Mouse (Mus musculus) intestine, embryonic 14.5 days (tissue): ENCODE measurements around the gene Capn5. TPM values are rescaled to one million over a fixed set of nuclear protein-coding genes. Genes with fewer than 3 reads are reported as not detected.

ENCODE experiments used
- ATAC-seq: fragments of 200-750 bp; cut with Nextera tagmentation; replicated peaks from 2 replicates; pipeline ENCODE4 v1.8.0; 2017; ENCODE audit warnings: low read depth, moderate number of reproducible peaks, moderate TSS enrichment, moderate library complexity; ENCODE audit not compliant: low FRiP score, low TSS enrichment
- DNase-seq: peaks from one replicate; pipeline ENCODE4 v3.0.0-alpha.2; 2018; ENCODE audit warnings: low spot score
- H3K27ac ChIP-seq: fragments of 300-500 bp; sonication (generic); 2 replicates; pipeline ENCODE4 v1.5.1; 2014; ENCODE audit warnings: low read depth, mild to moderate bottlenecking, control low read depth
- H3K27me3 ChIP-seq: fragments of 300-500 bp; sonication (generic); replicated peaks from 2 replicates; pipeline ENCODE4 v1.6.1; 2014; ENCODE audit warnings: low read length, control low read depth; ENCODE audit not compliant: control insufficient read depth, insufficient read depth
- H3K36me3 ChIP-seq: fragments of 300-500 bp; sonication (generic); 2 replicates; pipeline ENCODE4 v1.6.1; 2014; ENCODE audit warnings: low read length, control low read depth; ENCODE audit not compliant: control insufficient read depth, insufficient read depth
- H3K4me1 ChIP-seq: fragments of 300-500 bp; sonication (generic); replicated peaks from 2 replicates; pipeline ENCODE4 v1.6.1; 2014; ENCODE audit warnings: low read length, control low read depth, mixed read lengths; ENCODE audit not compliant: control insufficient read depth, insufficient read depth
- H3K4me2 ChIP-seq: fragments of 300-500 bp; sonication (generic); 2 replicates; pipeline ENCODE4 v1.6.1; 2014; ENCODE audit warnings: low read length
- H3K4me3 ChIP-seq: fragments of 300-500 bp; sonication (generic); 2 replicates; pipeline ENCODE4 v1.5.1; 2014; ENCODE audit warnings: low read depth, low read length, control low read depth, mixed read lengths
- H3K9ac ChIP-seq: fragments of 300-500 bp; sonication (generic); 2 replicates; pipeline ENCODE4 v1.6.1; 2014; ENCODE audit warnings: mild to moderate bottlenecking, low read length
- H3K9me3 ChIP-seq: fragments of 300-500 bp; sonication (generic); 2 replicates; pipeline ENCODE4 v1.6.1; 2016; ENCODE audit warnings: low read length, control low read depth; ENCODE audit not compliant: control insufficient read depth
- WGBS: fragments of 180-500 bp; shearing (Covaris S2); extraction: QIAGEN DNeasy Blood & Tissue Kit; methylation state at CpG from one replicate; pipeline ENCODE4 v1.1.7; 2014; 5-methylcytosine and 5-hydroxymethylcytosine counted together
- polyA plus RNA-seq: library from polyadenylated mRNA; unstranded; fragments of >200 nt; fragmentation: Nextera tagmentation; extraction: Ambion mirVana; gene quantifications from 2 replicates; pipeline ENCODE4 v1.2.1, GENCODE M21; 2014

Gene Capn5
- polyA plus RNA-seq, 1 experiment from 2014 or later: 6.1 TPM

- DNase-seq (no peak), ATAC-seq (no peak)
- H3K36me3 ChIP-seq: no peaks in the 10 kb centered on the region
- 0 out of 2 replicates have a peak, but pooled peaks cover 5% of the 10 kb centered on the region for H3K4me1 ChIP-seq
- WGBS: 73% methylated on average over 10 of the region's 10 CpGs
- H3K4me2 ChIP-seq: no peak overlapping the region
- no peak overlapping the region for H3K4me3 ChIP-seq
- H3K27ac ChIP-seq: no peak overlapping the region
- no peaks in the 10 kb centered on the region for H3K27me3 ChIP-seq
- no peak overlapping the region for H3K9ac ChIP-seq
- H3K9me3 ChIP-seq: no peaks in the 10 kb centered on the region
Measured at GRCm38 (mm10) chr7:98148721-98149407, 29.2 kb downstream of the Capn5 start.

GRCm38 (mm10) chr7:98147766-98148165 lies 30.3 kb downstream of the Capn5 start:
- no peak for ATAC-seq
- no peaks in the 10 kb centered on the region for H3K9me3 ChIP-seq
- no peak overlapping the region for H3K4me3 ChIP-seq
- no peak for DNase-seq
- no peak overlapping the region for H3K27ac ChIP-seq
- 77% methylated on average over 8 of the region's 8 CpGs for WGBS
- no peak overlapping the region for H3K4me2 ChIP-seq
- no peaks in the 10 kb centered on the region for H3K27me3 ChIP-seq
- H3K36me3 ChIP-seq: no peaks in the 10 kb centered on the region
- no peak overlapping the region for H3K9ac ChIP-seq
- 0 out of 2 replicates have a peak, but pooled peaks cover 5% of the 10 kb centered on the region for H3K4me1 ChIP-seq

GRCm38 (mm10) chr7:98146447-98146845 lies 31.6 kb downstream of the Capn5 start:
- no peaks in the 10 kb centered on the region for H3K36me3 ChIP-seq
- H3K27me3 ChIP-seq: no peaks in the 10 kb centered on the region
- H3K9me3 ChIP-seq: no peaks in the 10 kb centered on the region
- ATAC-seq (no peak), DNase-seq (no peak)
- H3K4me2 ChIP-seq: no peak overlapping the region
- 0 out of 2 replicates have a peak, but pooled peaks cover 5% of the 10 kb centered on the region for H3K4me1 ChIP-seq
- 72% methylated on average over 8 of the region's 8 CpGs for WGBS
- H3K9ac ChIP-seq: no peak overlapping the region
- H3K27ac ChIP-seq: no peak overlapping the region
- no peak overlapping the region for H3K4me3 ChIP-seq

GRCm38 (mm10) chr7:98145842-98146446 lies 32.1 kb downstream of the Capn5 start:
- Histone ChIP-seq H3K36me3 (no peaks in the 10 kb centered on the region), H3K4me1 (0 out of 2 replicates have a peak, but pooled peaks cover 5% of the 10 kb centered on the region), H3K4me3 (no peak overlapping the region), H3K4me2 (no peak overlapping the region), H3K27me3 (no peaks in the 10 kb centered on the region), H3K27ac (no peak overlapping the region), H3K9me3 (no peaks in the 10 kb centered on the region), H3K9ac (no peak overlapping the region)
- DNase-seq (no peak), ATAC-seq (no peak)
- WGBS: 89% methylated on average over 12 of the region's 12 CpGs

- Histone ChIP-seq H3K4me1 (0 out of 2 replicates have a peak, but pooled peaks cover 5% of the 10 kb centered on the region), H3K4me3 (no peak within 1 kb of the TSS), H3K4me2 (no peak within 1 kb of the TSS), H3K27me3 (no peaks in the 10 kb centered on the region), H3K9ac (no peak within 1 kb of the TSS), H3K9me3 (no peaks in the 10 kb centered on the region), H3K27ac (no peak within 1 kb of the TSS), H3K36me3 (no peaks in the 10 kb centered on the region)
- ATAC-seq (no peak), DNase-seq (no peak)
- WGBS: 87% methylated on average over 5 of the region's 5 CpGs
Measured at GRCm38 (mm10) chr7:98145402-98145801, 32.7 kb downstream of the Capn5 start, which contains the start of gene Omp. Gene Omp, minus strand, starts transcription at chr7:98145502.

GRCm38 (mm10) chr7:98142648-98143047 lies 35.4 kb downstream of the Capn5 start:
- Histone ChIP-seq H3K9ac (no peak overlapping the region), H3K27ac (no peak overlapping the region), H3K27me3 (no peaks in the 10 kb centered on the region), H3K9me3 (no peaks in the 10 kb centered on the region), H3K4me3 (no peak overlapping the region), H3K4me1 (peaks cover 8% of the 10 kb centered on the region), H3K4me2 (no peak overlapping the region), H3K36me3 (no peaks in the 10 kb centered on the region)
- DNase-seq (no peak), ATAC-seq (no peak)
- WGBS: 79% methylated on average over 3 of the region's 3 CpGs

GRCm38 (mm10) chr7:98142247-98142646 lies 35.8 kb downstream of the Capn5 start:
- no peak overlapping the region for H3K4me2 ChIP-seq
- no peaks in the 10 kb centered on the region for H3K9me3 ChIP-seq
- ATAC-seq (no peak), DNase-seq (no peak)
- H3K27ac ChIP-seq: no peak overlapping the region
- H3K4me1 ChIP-seq: peaks cover 8% of the 10 kb centered on the region
- 71% methylated on average over 8 of the region's 8 CpGs for WGBS
- no peaks in the 10 kb centered on the region for H3K36me3 ChIP-seq
- no peak overlapping the region for H3K9ac ChIP-seq
- H3K27me3 ChIP-seq: no peaks in the 10 kb centered on the region
- H3K4me3 ChIP-seq: no peak overlapping the region

GRCm38 (mm10) chr7:98141206-98141605 lies 36.9 kb downstream of the Capn5 start:
- no peaks in the 10 kb centered on the region for H3K27me3 ChIP-seq
- H3K4me1 ChIP-seq: peaks cover 8% of the 10 kb centered on the region
- no peak overlapping the region for H3K4me2 ChIP-seq
- no peak for DNase-seq
- ATAC-seq: no peak
- no peaks in the 10 kb centered on the region for H3K9me3 ChIP-seq
- no peak overlapping the region for H3K27ac ChIP-seq
- 57% methylated on average over 3 of the region's 3 CpGs for WGBS
- no peak overlapping the region for H3K4me3 ChIP-seq
- H3K9ac ChIP-seq: no peak overlapping the region
- no peaks in the 10 kb centered on the region for H3K36me3 ChIP-seq

GRCm38 (mm10) chr7:98140597-98140996 lies 37.5 kb downstream of the Capn5 start:
- H3K36me3 ChIP-seq: no peaks in the 10 kb centered on the region
- ATAC-seq: no peak

More at GRCm38 (mm10) chr7:98140597-98140996, 37.5 kb downstream of the Capn5 start:
- no peak for DNase-seq
- H3K27ac ChIP-seq: no peak overlapping the region
- no peak overlapping the region for H3K4me2 ChIP-seq
- H3K4me3 ChIP-seq: no peak overlapping the region
- no peak overlapping the region for H3K9ac ChIP-seq
- H3K9me3 ChIP-seq: no peaks in the 10 kb centered on the region
- peaks cover 8% of the 10 kb centered on the region for H3K4me1 ChIP-seq
- H3K27me3 ChIP-seq: no peaks in the 10 kb centered on the region
- WGBS: 38% methylated on average over 2 of the region's 2 CpGs
